Mouse (Mus musculus): ENCODE data around the gene Stoml2. TPM values are rescaled to one million over a fixed set of nuclear protein-coding genes. Genes with fewer than 3 reads are reported as not detected.
A peak's percentile ranks its signal among the peaks of the same experiment; 100 is the strongest.

Gene Stoml2
- total and polyA plus RNA-seq, 2 experiments from 2014 or later = 102 to 230 TPM

DNA sequence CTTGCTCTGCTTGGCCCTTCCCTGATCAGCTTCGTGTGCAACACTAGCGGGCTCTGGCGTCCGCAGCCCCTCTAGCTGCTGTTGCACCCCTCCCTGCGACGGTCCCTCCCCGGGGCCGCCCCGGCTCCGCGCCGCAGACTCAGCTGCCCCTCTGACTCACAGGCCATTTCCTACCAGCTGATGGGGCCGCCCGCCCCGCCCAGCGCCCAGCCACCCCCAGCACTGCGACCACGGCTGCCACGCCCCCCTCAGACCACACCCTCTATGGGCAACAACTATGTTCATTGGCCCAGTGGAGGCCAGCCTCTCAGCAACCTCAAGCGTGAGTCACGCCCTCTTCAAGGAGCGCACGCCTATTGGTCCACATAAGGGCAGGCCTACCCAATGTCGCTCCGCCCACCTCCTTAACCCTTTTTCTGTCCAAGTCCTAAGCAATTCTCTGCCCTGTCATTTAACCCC is 8.6 kb upstream of the Stoml2 start:
- no peaks in the 10 kb centered on the region for H3K9me3 ChIP-seq (ENCODE audit: low read length)
- ATAC-seq (ENCODE audit: low FRiP score) = peak; percentile 96
- H3K36me3 ChIP-seq (ENCODE audit: insufficient read depth, low read length) = peaks cover 11% of the 10 kb centered on the region
- peak; percentile 99 for DNase-seq (ENCODE audit: low spot score)
- peak overlapping the region; percentile 81 for H3K4me3 ChIP-seq (ENCODE audit: low read depth, low read length)
- WGBS = 0% methylated on average over 25 of the region's 25 CpGs
- peak; percentile 33 for TF ChIP-seq CTCF (IDR thresholded peaks at IDR 0.05)
- peak overlapping the region; percentile 75 for H3K27ac ChIP-seq (ENCODE audit: low read depth, low read length)
- H3K4me2 ChIP-seq (ENCODE audit: low read depth, low read length, poor library complexity, severe bottlenecking) = peak overlapping the region; percentile 88
- peaks cover 15% of the 10 kb centered on the region; the same call in 1 of the 2 replicates for H3K4me1 ChIP-seq (ENCODE audit: insufficient read depth, low read length)
- peak overlapping the region; percentile 91 for H3K9ac ChIP-seq (replicated peaks; ENCODE audit: low read length, poor library complexity, severe bottlenecking)
- H3K27me3 ChIP-seq (ENCODE audit: insufficient read depth, low read length) = no peaks in the 10 kb centered on the region

DNA sequence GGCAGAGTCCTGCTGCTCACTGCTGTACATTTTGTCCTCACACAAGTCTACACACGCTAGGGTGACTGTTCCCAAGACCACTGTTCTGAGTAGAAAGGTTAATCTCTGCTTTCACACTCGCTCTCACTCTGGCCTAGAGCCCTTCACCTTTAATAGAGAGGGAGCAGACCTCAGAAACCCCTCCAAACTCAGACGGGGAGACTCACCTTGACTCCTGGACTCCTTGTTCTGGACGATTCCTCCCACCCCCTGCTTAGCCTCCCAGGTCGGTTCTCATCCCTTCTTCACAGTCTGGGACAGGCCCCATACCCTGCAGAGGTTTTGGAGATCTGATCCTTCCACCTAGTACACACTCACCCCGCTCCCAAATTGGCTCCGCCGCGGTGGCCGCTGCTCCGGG is 8.1 kb upstream of the Stoml2 start:
- DNase-seq (ENCODE audit: low spot score) (no peak), ATAC-seq (ENCODE audit: low FRiP score) (peak; percentile 4; the same call in 1 of the 2 replicates)
- 2% methylated on average over 11 of the region's 11 CpGs for WGBS
- Histone ChIP-seq H3K36me3 (ENCODE audit: insufficient read depth, low read length) (peaks cover 11% of the 10 kb centered on the region), H3K9me3 (ENCODE audit: low read length) (no peaks in the 10 kb centered on the region), H3K27me3 (ENCODE audit: insufficient read depth, low read length) (no peaks in the 10 kb centered on the region), H3K27ac (ENCODE audit: low read depth, low read length) (peak overlapping the region; percentile 75), H3K9ac (replicated peaks; ENCODE audit: low read length, poor library complexity, severe bottlenecking) (peak overlapping the region; percentile 91), H3K4me3 (ENCODE audit: low read depth, low read length) (peak overlapping the region; percentile 81), H3K4me1 (ENCODE audit: insufficient read depth, low read length) (peaks cover 10% of the 10 kb centered on the region; the same call in 1 of the 2 replicates), H3K4me2 (ENCODE audit: low read depth, low read length, poor library complexity, severe bottlenecking) (peak overlapping the region; percentile 88)
- no peak for TF ChIP-seq CTCF (IDR thresholded peaks at IDR 0.05)

GRCm38 (mm10) chr4:43038567-43039495 is 7.3 kb upstream of the Stoml2 start:
- peak overlapping the region; percentile 81 for H3K4me3 ChIP-seq (ENCODE audit: low read depth, low read length)
- peak overlapping the region; percentile 75 for H3K27ac ChIP-seq (ENCODE audit: low read depth, low read length)
- ATAC-seq (ENCODE audit: low FRiP score) = no peak

DNA sequence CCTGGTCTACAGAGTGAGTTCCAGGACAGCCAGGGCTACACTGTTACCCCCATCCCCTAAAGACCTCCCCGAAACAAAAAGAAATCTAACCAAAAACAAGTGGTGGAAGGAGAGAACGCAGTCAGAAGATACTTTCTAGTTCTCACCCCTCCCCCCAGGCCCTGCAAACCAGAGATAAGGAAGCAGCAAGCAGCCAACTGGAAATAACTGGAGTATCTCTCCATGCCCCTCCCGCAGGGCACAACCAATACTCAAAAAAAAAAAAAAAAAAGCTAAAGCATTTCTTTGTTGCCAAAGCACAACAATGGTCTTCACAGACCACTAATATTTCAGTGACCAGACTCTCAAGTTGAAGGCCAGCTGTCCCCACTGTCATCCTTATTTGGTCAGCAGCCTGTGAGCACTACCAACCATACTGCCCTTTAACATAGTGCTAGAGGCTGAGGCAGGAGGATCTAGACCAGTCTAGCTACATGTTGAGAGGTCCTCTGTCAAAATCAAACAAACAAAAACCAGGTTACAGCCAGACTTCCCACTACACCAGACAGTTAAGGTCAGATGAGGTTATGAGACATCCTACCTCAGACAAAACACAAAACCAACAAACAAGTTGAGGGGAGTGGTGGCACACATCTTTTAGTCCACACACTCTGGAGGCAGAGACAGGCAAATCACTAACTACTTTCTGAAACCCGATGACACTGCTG is 6.5 kb upstream of the Stoml2 start:
- 70% methylated on average over 4 of the region's 4 CpGs for WGBS
- Histone ChIP-seq H3K27ac (ENCODE audit: low read depth, low read length) (no peak overlapping the region), H3K4me3 (ENCODE audit: low read depth, low read length) (0 out of 2 replicates have a peak overlapping the region, but pooled peaks have one; percentile 81), H3K27me3 (ENCODE audit: insufficient read depth, low read length) (no peaks in the 10 kb centered on the region), H3K9ac (replicated peaks; ENCODE audit: low read length, poor library complexity, severe bottlenecking) (no peak overlapping the region), H3K4me1 (ENCODE audit: insufficient read depth, low read length) (peaks cover 5% of the 10 kb centered on the region; the same call in 1 of the 2 replicates), H3K9me3 (ENCODE audit: low read length) (no peaks in the 10 kb centered on the region), H3K36me3 (ENCODE audit: insufficient read depth, low read length) (peaks cover 21% of the 10 kb centered on the region), H3K4me2 (ENCODE audit: low read depth, low read length, poor library complexity, severe bottlenecking) (peak overlapping the region; percentile 88)
- DNase-seq (ENCODE audit: low spot score) (no peak), ATAC-seq (ENCODE audit: low FRiP score) (no peak)
- no peak for TF ChIP-seq CTCF (IDR thresholded peaks at IDR 0.05)

More at GRCm38 (mm10) chr4:43038567-43039495, 7.3 kb upstream of the Stoml2 start:
- 58% methylated on average over 15 of the region's 15 CpGs for WGBS
- DNase-seq (ENCODE audit: low spot score) = peak; percentile 72
- no peaks in the 10 kb centered on the region for H3K9me3 ChIP-seq (ENCODE audit: low read length)
- peak overlapping the region; percentile 91 for H3K9ac ChIP-seq (replicated peaks; ENCODE audit: low read length, poor library complexity, severe bottlenecking)
- no peak for TF ChIP-seq CTCF (IDR thresholded peaks at IDR 0.05)
- H3K4me1 ChIP-seq (ENCODE audit: insufficient read depth, low read length) = peaks cover 5% of the 10 kb centered on the region; the same call in 1 of the 2 replicates
- H3K4me2 ChIP-seq (ENCODE audit: low read depth, low read length, poor library complexity, severe bottlenecking) = peak overlapping the region; percentile 88
- H3K36me3 ChIP-seq (ENCODE audit: insufficient read depth, low read length) = peaks cover 13% of the 10 kb centered on the region
- H3K27me3 ChIP-seq (ENCODE audit: insufficient read depth, low read length) = no peaks in the 10 kb centered on the region

DNA sequence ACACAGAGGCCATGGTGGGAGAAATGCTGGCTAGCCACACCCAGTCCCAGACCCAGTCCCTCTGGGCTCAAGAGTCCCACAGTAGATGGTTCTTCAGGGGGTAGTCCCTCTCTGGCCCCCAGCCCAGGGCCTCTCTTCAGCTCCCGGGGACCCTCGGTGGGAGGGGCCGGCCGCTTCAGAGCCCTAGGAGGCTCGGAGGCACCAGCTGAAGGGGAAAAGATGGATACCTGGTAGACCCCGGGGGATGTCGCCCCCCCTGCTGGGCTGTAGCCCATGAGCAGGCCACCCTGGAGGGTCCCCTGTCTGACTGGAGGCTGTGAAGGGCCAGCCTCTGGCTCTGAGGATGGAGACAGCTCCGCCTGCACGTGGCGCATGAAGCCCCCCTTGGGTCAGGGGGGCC is 4.8 kb upstream of the Stoml2 start:
- no peak overlapping the region for H3K27ac ChIP-seq (ENCODE audit: low read depth, low read length)
- DNase-seq (ENCODE audit: low spot score) (no peak), ATAC-seq (ENCODE audit: low FRiP score) (no peak)
- H3K4me2 ChIP-seq (ENCODE audit: low read depth, low read length, poor library complexity, severe bottlenecking) = no peak overlapping the region
- 84% methylated on average over 10 of the region's 10 CpGs for WGBS
- no peaks in the 10 kb centered on the region for H3K27me3 ChIP-seq (ENCODE audit: insufficient read depth, low read length)
- no peaks in the 10 kb centered on the region for H3K9me3 ChIP-seq (ENCODE audit: low read length)
- no peak overlapping the region for H3K4me3 ChIP-seq (ENCODE audit: low read depth, low read length)
- H3K9ac ChIP-seq (replicated peaks; ENCODE audit: low read length, poor library complexity, severe bottlenecking) = no peak overlapping the region
- no peak for TF ChIP-seq CTCF (IDR thresholded peaks at IDR 0.05)
- H3K36me3 ChIP-seq (ENCODE audit: insufficient read depth, low read length) = peaks cover 21% of the 10 kb centered on the region
- peaks cover 5% of the 10 kb centered on the region; the same call in 1 of the 2 replicates for H3K4me1 ChIP-seq (ENCODE audit: insufficient read depth, low read length)

All from midbrain, postnatal 0 days (tissue).